Mouse (Mus musculus) spleen, adult 2 months (tissue): Measurements from ENCODE around the gene Emg1.

Experiments
- CTCF ChIP-seq: fragments of 200-500 bp; IDR thresholded peaks from 2 replicates; pipeline ENCODE4 v1.5.1; 2011; ENCODE audit warnings: mild to moderate bottlenecking, inconsistent platforms; ENCODE audit not compliant: insufficient read depth, insufficient read length, insufficient replicate concordance; ENCODE audit errors: extremely low read depth
- POLR2A ChIP-seq: fragments of 200-500 bp; IDR thresholded peaks from 2 replicates; pipeline ENCODE4 v1.6.1; 2011; ENCODE audit warnings: low read depth, low read length, inconsistent platforms

- TF ChIP-seq POLR2A = no peak
- TF ChIP-seq CTCF = no peak
Measured at GRCm38 (mm10) chr6:124728621-124729020, 16.6 kb upstream of the Emg1 start.
